ENCODE assay signal across 22 mouse cellular contexts in genomic region chr17:4276722-4277121, GRCm38 (mm10).
"Had no signal": no experiment of that assay in that cellular context is flagged by ENCODE, and none has a peak within 500 bp of the region (broad histone marks: within the 10 kb centered on the region; RNA-seq: fewer than 3 reads in every experiment).

No protein-coding gene starts in this region.

- H3K9me3 ChIP-seq: intestine, embryonic 15.5 days; kidney, embryonic 15.5 days; limb, embryonic 10.5 days; limb, embryonic 13.5 days; midbrain, embryonic 10.5 days; midbrain, embryonic 13.5 days; neural tube, embryonic 12.5 days; neural tube, embryonic 15.5 days had no signal

- H3K36me3 ChIP-seq: intestine, embryonic 15.5 days; kidney, embryonic 15.5 days; limb, embryonic 10.5 days; limb, embryonic 13.5 days; midbrain, embryonic 10.5 days; midbrain, embryonic 13.5 days; neural tube, embryonic 12.5 days; neural tube, embryonic 15.5 days had no signal

- H3K27me3 ChIP-seq: intestine, embryonic 15.5 days; kidney, embryonic 15.5 days; limb, embryonic 13.5 days; midbrain, embryonic 13.5 days; neural tube, embryonic 12.5 days; neural tube, embryonic 15.5 days had no signal

- H3K4me3 ChIP-seq: intestine, embryonic 15.5 days; kidney, embryonic 15.5 days; limb, embryonic 10.5 days; limb, embryonic 13.5 days; midbrain, embryonic 10.5 days; midbrain, embryonic 13.5 days; neural tube, embryonic 12.5 days; neural tube, embryonic 15.5 days had no signal

- H3K9ac ChIP-seq: intestine, embryonic 15.5 days; kidney, embryonic 15.5 days; limb, embryonic 13.5 days; liver, embryonic 14.5 days; liver, postnatal 0 days; lung, embryonic 14.5 days; midbrain, embryonic 13.5 days; neural tube, embryonic 12.5 days; neural tube, embryonic 15.5 days had no signal

- H3K4me1 ChIP-seq: intestine, embryonic 15.5 days; kidney, embryonic 15.5 days; limb, embryonic 10.5 days; limb, embryonic 13.5 days; midbrain, embryonic 10.5 days; midbrain, embryonic 13.5 days; neural tube, embryonic 12.5 days had no signal

- DNase-seq: kidney, adult 11 months; kidney, adult 8-10 months; kidney, postnatal 10 days; kidney, postnatal 36 days; layer of hippocampus, postnatal 36 days; liver, postnatal 0 days; lung, embryonic 14.5 days; retina, postnatal 1 day; right cerebral cortex, postnatal 25 days; spleen, adult 18-20 months; thymus, adult 18-20 months; thymus, postnatal 25 days had no signal

- H3K4me2 ChIP-seq: intestine, embryonic 15.5 days; kidney, embryonic 15.5 days; limb, embryonic 13.5 days; lung, embryonic 14.5 days; midbrain, embryonic 13.5 days; neural tube, embryonic 12.5 days; neural tube, embryonic 15.5 days had no signal

- H3K27ac ChIP-seq: intestine, embryonic 15.5 days; kidney, embryonic 15.5 days; limb, embryonic 10.5 days; limb, embryonic 13.5 days; liver, embryonic 14.5 days; midbrain, embryonic 10.5 days; midbrain, embryonic 13.5 days; neural tube, embryonic 12.5 days; neural tube, embryonic 15.5 days had no signal

- ATAC-seq: intestine, embryonic 15.5 days; liver, postnatal 0 days; lung, postnatal 0 days; midbrain, embryonic 13.5 days had no signal
